Mouse (Mus musculus): ENCODE results near the gene Tdo2. TPM values are rescaled to one million over a fixed set of nuclear protein-coding genes. Genes with fewer than 3 reads are reported as not detected.

Tdo2 gene
- polyA plus RNA-seq, 2 experiments: 0.03 TPM; not detected in 1

DNA sequence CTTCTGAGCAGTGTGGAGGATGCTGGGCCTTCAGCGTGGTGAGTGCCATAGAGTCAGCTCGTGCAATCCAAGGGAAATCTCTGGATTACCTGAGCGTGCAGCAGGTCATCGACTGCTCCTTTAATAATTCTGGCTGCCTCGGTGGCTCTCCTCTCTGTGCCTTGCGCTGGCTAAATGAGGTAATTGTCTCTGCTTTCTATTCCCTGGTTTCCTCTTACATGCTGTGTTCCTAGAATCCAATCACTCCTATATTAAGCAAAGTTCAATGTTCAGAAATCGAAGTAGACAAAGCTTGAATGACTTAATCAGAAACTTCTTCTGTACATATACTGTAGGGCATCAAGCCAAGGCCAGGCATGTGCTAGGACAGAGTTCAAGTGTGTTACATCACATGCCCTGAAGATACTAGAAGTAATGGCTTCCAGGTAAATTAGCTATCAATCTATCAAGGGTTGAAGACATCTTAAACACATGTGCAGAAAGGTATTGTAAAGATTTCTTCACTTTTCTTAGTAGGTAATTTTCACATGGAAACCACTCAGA lies 31.1 kb downstream of the Tdo2 start:
- no peak for ATAC-seq (ENCODE audit: low FRiP score, low read depth)
- Histone ChIP-seq H3K27me3 (ENCODE audit: control insufficient read depth, insufficient read depth, low read length) (no peaks in the 10 kb centered on the region), H3K9me3 (ENCODE audit: control insufficient read depth, low read length) (no peaks in the 10 kb centered on the region), H3K36me3 (ENCODE audit: control insufficient read depth, insufficient read depth, low read length) (no peaks in the 10 kb centered on the region; the same call in 1 of the 2 replicates), H3K27ac (replicated peaks; ENCODE audit: low read depth, low read length) (no peak overlapping the region), H3K9ac (ENCODE audit: low read depth, low read length, severe bottlenecking) (no peak overlapping the region), H3K4me2 (replicated peaks; ENCODE audit: low read depth, low read length, severe bottlenecking) (no peak overlapping the region), H3K4me3 (replicated peaks; ENCODE audit: low read length) (no peak overlapping the region), H3K4me1 (ENCODE audit: control insufficient read depth, insufficient read depth, low read length) (no peaks in the 10 kb centered on the region)
- no peak for DNase-seq (ENCODE audit: low spot score)
- TF ChIP-seq POLR2A (IDR thresholded peaks at IDR 0.05; ENCODE audit: borderline replicate concordance, extremely low read depth, insufficient read depth, insufficient read length): no peak
- WGBS: 87% methylated on average over 7 of the region's 7 CpGs

- ATAC-seq (ENCODE audit: low FRiP score, low read depth): no peak
- Histone ChIP-seq H3K9me3 (ENCODE audit: control insufficient read depth, low read length) (no peaks in the 10 kb centered on the region), H3K36me3 (ENCODE audit: control insufficient read depth, insufficient read depth, low read length) (no peaks in the 10 kb centered on the region; the same call in 1 of the 2 replicates), H3K4me2 (replicated peaks; ENCODE audit: low read depth, low read length, severe bottlenecking) (no peak overlapping the region), H3K4me3 (replicated peaks; ENCODE audit: low read length) (no peak overlapping the region), H3K9ac (ENCODE audit: low read depth, low read length, severe bottlenecking) (no peak overlapping the region), H3K27ac (replicated peaks; ENCODE audit: low read depth, low read length) (no peak overlapping the region), H3K4me1 (ENCODE audit: control insufficient read depth, insufficient read depth, low read length) (no peaks in the 10 kb centered on the region), H3K27me3 (ENCODE audit: control insufficient read depth, insufficient read depth, low read length) (no peaks in the 10 kb centered on the region)
- no peak for TF ChIP-seq POLR2A (IDR thresholded peaks at IDR 0.05; ENCODE audit: borderline replicate concordance, extremely low read depth, insufficient read depth, insufficient read length)
- 81% methylated on average over 3 of the region's 3 CpGs for WGBS
- no peak for DNase-seq (ENCODE audit: low spot score)
These were observed 32.9 kb downstream of the Tdo2 start for GRCm38 (mm10) chr3:81943097-81943496.

DNA sequence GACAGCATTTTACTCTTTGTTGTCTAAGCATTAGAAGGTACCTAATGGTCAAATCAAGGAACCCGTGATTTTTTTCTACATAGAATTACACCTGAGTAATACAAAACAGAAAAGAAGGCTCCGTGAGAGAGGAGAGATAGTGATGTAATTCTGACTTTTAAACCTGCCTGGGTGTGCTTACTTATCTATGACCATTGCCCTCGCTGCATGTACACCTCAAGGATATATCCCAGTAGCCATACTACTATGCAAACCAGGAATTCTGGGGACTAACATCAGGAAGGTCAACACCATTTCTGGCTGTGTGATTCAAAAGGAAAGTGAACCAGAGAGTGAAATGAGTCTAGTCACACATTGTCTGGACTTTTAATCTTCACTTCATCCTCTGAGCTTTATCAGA lies 33.7 kb downstream of the Tdo2 start:
- Histone ChIP-seq H3K4me1 (ENCODE audit: control insufficient read depth, insufficient read depth, low read length) (no peaks in the 10 kb centered on the region), H3K9ac (ENCODE audit: low read depth, low read length, severe bottlenecking) (no peak overlapping the region), H3K9me3 (ENCODE audit: control insufficient read depth, low read length) (no peaks in the 10 kb centered on the region), H3K4me3 (replicated peaks; ENCODE audit: low read length) (no peak overlapping the region), H3K27ac (replicated peaks; ENCODE audit: low read depth, low read length) (no peak overlapping the region), H3K4me2 (replicated peaks; ENCODE audit: low read depth, low read length, severe bottlenecking) (no peak overlapping the region), H3K36me3 (ENCODE audit: control insufficient read depth, insufficient read depth, low read length) (no peaks in the 10 kb centered on the region; the same call in 1 of the 2 replicates), H3K27me3 (ENCODE audit: control insufficient read depth, insufficient read depth, low read length) (no peaks in the 10 kb centered on the region)
- DNase-seq (ENCODE audit: low spot score) (no peak), ATAC-seq (ENCODE audit: low FRiP score, low read depth) (no peak)
- no peak for TF ChIP-seq POLR2A (IDR thresholded peaks at IDR 0.05; ENCODE audit: borderline replicate concordance, extremely low read depth, insufficient read depth, insufficient read length)
- 91% methylated on average over 3 of the region's 3 CpGs for WGBS

DNA sequence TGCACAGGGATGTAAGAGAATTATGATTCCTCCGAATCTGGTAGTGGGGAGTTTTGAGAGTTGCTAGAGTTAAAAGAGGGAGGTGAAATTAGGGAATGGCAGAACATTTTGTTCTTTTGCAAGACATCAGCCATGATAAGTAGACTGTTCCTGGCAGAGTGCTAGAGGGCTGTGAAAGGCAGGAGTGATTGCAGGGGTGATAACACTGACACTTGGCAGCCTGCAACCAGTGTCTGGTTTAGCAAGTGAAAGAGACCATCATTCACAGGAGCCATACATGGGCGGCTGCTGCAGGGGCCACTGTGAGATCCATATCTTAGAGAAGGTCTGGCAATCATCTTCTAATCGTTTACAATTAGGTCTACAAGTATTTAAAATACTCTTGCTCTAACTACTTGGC lies 37.1 kb downstream of the Tdo2 start:
- Histone ChIP-seq H3K27ac (replicated peaks; ENCODE audit: low read depth, low read length) (no peak overlapping the region), H3K4me2 (replicated peaks; ENCODE audit: low read depth, low read length, severe bottlenecking) (no peak overlapping the region), H3K36me3 (ENCODE audit: control insufficient read depth, insufficient read depth, low read length) (no peaks in the 10 kb centered on the region), H3K9ac (ENCODE audit: low read depth, low read length, severe bottlenecking) (no peak overlapping the region), H3K4me3 (replicated peaks; ENCODE audit: low read length) (no peak overlapping the region), H3K4me1 (ENCODE audit: control insufficient read depth, insufficient read depth, low read length) (no peaks in the 10 kb centered on the region), H3K27me3 (ENCODE audit: control insufficient read depth, insufficient read depth, low read length) (no peaks in the 10 kb centered on the region), H3K9me3 (ENCODE audit: control insufficient read depth, low read length) (no peaks in the 10 kb centered on the region)
- WGBS: 55% methylated on average over 3 of the region's 3 CpGs
- DNase-seq (ENCODE audit: low spot score): no peak
- no peak for TF ChIP-seq POLR2A (IDR thresholded peaks at IDR 0.05; ENCODE audit: borderline replicate concordance, extremely low read depth, insufficient read depth, insufficient read length)
- ATAC-seq (ENCODE audit: low FRiP score, low read depth): no peak

GRCm38 (mm10) chr3:81933348-81933747 lies 42.7 kb downstream of the Tdo2 start:
- no peaks in the 10 kb centered on the region for H3K4me1 ChIP-seq (ENCODE audit: control insufficient read depth, insufficient read depth, low read length)
- 75% methylated on average over 4 of the region's 4 CpGs for WGBS

More at GRCm38 (mm10) chr3:81933348-81933747, 42.7 kb downstream of the Tdo2 start:
- Histone ChIP-seq H3K4me2 (replicated peaks; ENCODE audit: low read depth, low read length, severe bottlenecking) (no peak overlapping the region), H3K27ac (replicated peaks; ENCODE audit: low read depth, low read length) (no peak overlapping the region), H3K27me3 (ENCODE audit: control insufficient read depth, insufficient read depth, low read length) (no peaks in the 10 kb centered on the region), H3K9ac (ENCODE audit: low read depth, low read length, severe bottlenecking) (no peak overlapping the region), H3K36me3 (ENCODE audit: control insufficient read depth, insufficient read depth, low read length) (no peaks in the 10 kb centered on the region), H3K9me3 (ENCODE audit: control insufficient read depth, low read length) (no peaks in the 10 kb centered on the region), H3K4me3 (replicated peaks; ENCODE audit: low read length) (no peak overlapping the region)
- DNase-seq (ENCODE audit: low spot score) (no peak), ATAC-seq (ENCODE audit: low FRiP score, low read depth) (no peak)
- TF ChIP-seq POLR2A (IDR thresholded peaks at IDR 0.05; ENCODE audit: borderline replicate concordance, extremely low read depth, insufficient read depth, insufficient read length): no peak

All from limb, embryonic 14.5 days (tissue).